Mouse (Mus musculus): ENCODE data around the gene Adi1.

DNA sequence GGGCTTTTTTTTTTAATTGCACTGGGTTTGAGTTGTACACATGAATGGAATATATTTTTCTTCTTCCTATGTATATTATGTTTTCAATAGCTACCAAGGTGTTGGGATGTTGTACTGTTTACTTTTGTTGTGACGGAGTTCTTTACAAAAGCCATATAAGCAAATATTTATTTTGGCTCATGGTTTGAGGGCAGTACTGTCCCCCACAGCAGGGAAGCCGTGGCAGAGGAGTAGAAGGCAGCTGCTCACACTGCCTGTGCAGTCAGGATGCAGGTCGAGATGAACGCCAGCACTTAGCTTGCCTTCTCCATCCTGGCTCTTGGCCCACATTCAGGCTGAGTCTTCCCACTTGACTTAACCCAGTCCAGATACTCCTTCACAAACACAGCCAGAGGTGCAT, 8.3 kb upstream of the Adi1 start:
- no peak for TF ChIP-seq CTCF (IDR thresholded peaks at IDR 0.05; ENCODE audit: borderline replicate concordance, insufficient read depth, low read length)
- TF ChIP-seq POLR2A (IDR thresholded peaks at IDR 0.05; ENCODE audit: low read depth, low read length) = no peak

Measured in embryonic fibroblast, embryonic 13.5 days (primary cell).